Mouse (Mus musculus) forebrain, postnatal 0 days (tissue): Measurements from ENCODE around the gene Ntn1. TPM values are rescaled to one million over a fixed set of nuclear protein-coding genes. Genes with fewer than 3 reads are reported as not detected.

ENCODE experiments used
- ATAC-seq: fragments of 200-750 bp; cut with Nextera tagmentation; 2 replicates; pipeline ENCODE4 v1.8.0; 2017; ENCODE audit warnings: mild to moderate bottlenecking, moderate library complexity
- DNase-seq: peaks from one replicate; pipeline ENCODE4 v3.0.0-alpha.2; 2015
- H3K27ac ChIP-seq: fragments of 300-500 bp; sonication (generic); 2 replicates; pipeline ENCODE4 v1.5.1; 2014; ENCODE audit warnings: low read depth, mild to moderate bottlenecking, antibody characterized with exemption, low read length, moderate library complexity, mixed read lengths
- H3K27me3 ChIP-seq: fragments of 300-500 bp; sonication (generic); 2 replicates; pipeline ENCODE4 v1.6.1; 2014; ENCODE audit warnings: mild to moderate bottlenecking, low read length, mixed read lengths; ENCODE audit not compliant: insufficient read depth
- H3K36me3 ChIP-seq: fragments of 300-500 bp; sonication (generic); 2 replicates; pipeline ENCODE4 v1.6.1; 2014; ENCODE audit warnings: mild to moderate bottlenecking, moderate library complexity; ENCODE audit not compliant: insufficient read depth
- H3K4me1 ChIP-seq: fragments of 300-500 bp; sonication (generic); 2 replicates; pipeline ENCODE4 v1.6.1; 2014; ENCODE audit warnings: antibody characterized with exemption; ENCODE audit not compliant: insufficient read depth
- H3K4me2 ChIP-seq: fragments of 300-500 bp; sonication (generic); 2 replicates; pipeline ENCODE4 v1.6.1; 2014; ENCODE audit warnings: low read depth, mild to moderate bottlenecking, moderate library complexity
- H3K4me3 ChIP-seq: fragments of 300-500 bp; sonication (generic); 2 replicates; pipeline ENCODE4 v1.5.1; 2014; ENCODE audit warnings: low read depth, low read length, mixed read lengths
- H3K9ac ChIP-seq: fragments of 300-500 bp; sonication (generic); 2 replicates; pipeline ENCODE4 v1.6.1; 2014; ENCODE audit warnings: mild to moderate bottlenecking
- H3K9me3 ChIP-seq: fragments of 300-500 bp; sonication (generic); 2 replicates; pipeline ENCODE4 v1.6.1; 2016; ENCODE audit warnings: low read length
- CTCF ChIP-seq: sonication (generic); IDR thresholded peaks from 2 replicates; pipeline ENCODE4 v1.5.1; 2016; ENCODE audit warnings: antibody characterized with exemption, control low read depth, low read depth
- WGBS: fragments of 180-500 bp; shearing (Covaris S2); extraction: QIAGEN DNeasy Blood & Tissue Kit; methylation state at CpG from one replicate; pipeline ENCODE4 v1.1.7; 2014; 5-methylcytosine and 5-hydroxymethylcytosine counted together
- polyA plus RNA-seq: library from polyadenylated mRNA; unstranded; fragments of >200 nt; fragmentation: Nextera tagmentation; extraction: Ambion mirVana; gene quantifications from 2 replicates; pipeline ENCODE4 v1.2.1, GENCODE M21; 2015
- total RNA-seq: library from RNA; depleted of rRNA; stranded (reverse); fragments of >200 nt; gene quantifications from 2 replicates; pipeline ENCODE4 v1.2.3, GENCODE M21; 2014

Ntn1 gene
- total and polyA plus RNA-seq, 2 experiments from 2014 or later = 6.0 to 35.5 TPM

- no peak for ATAC-seq
- no peak overlapping the region for H3K9ac ChIP-seq
- no peak overlapping the region for H3K4me2 ChIP-seq
- H3K4me1 ChIP-seq = no peaks in the 10 kb centered on the region
- no peaks in the 10 kb centered on the region for H3K27me3 ChIP-seq
- H3K4me3 ChIP-seq = no peak overlapping the region
- 60% methylated on average over 7 of the region's 7 CpGs for WGBS
- no peak for DNase-seq
- no peak for TF ChIP-seq CTCF
- H3K36me3 ChIP-seq = no peaks in the 10 kb centered on the region
- no peak overlapping the region for H3K27ac ChIP-seq
- H3K9me3 ChIP-seq = no peaks in the 10 kb centered on the region
Measured at GRCm38 (mm10) chr11:68276945-68277344, 123.7 kb downstream of the Ntn1 start.

DNA sequence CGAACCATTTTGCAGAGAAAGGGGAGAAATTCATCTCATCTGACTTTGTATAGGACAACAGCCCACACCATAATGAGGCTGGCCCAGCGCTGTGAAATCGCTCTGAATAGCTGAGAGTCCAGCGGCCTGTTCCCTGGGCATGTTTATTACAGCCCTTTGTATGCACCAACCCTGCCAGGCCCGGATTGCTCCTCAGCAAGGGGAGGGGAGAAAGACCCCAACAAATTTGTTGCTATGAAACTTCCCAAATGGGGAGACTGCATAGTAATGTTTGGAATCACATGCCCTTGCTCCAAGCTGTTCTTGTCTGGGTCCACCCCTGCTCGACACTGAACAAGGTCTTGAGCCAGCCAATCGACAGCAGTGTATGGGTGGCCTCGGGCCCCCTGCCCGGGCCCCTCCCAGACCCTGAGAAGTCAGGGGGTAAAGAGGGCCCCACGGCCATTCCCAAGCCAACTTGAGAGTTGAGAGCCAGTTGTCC lies 126.3 kb downstream of the Ntn1 start:
- TF ChIP-seq CTCF = no peak
- ATAC-seq (peak; percentile 75), DNase-seq (peak; percentile 26)
- Histone ChIP-seq H3K9me3 (no peaks in the 10 kb centered on the region), H3K4me3 (no peak overlapping the region), H3K4me2 (no peak overlapping the region), H3K36me3 (no peaks in the 10 kb centered on the region), H3K9ac (no peak overlapping the region), H3K27me3 (no peaks in the 10 kb centered on the region), H3K4me1 (no peaks in the 10 kb centered on the region), H3K27ac (no peak overlapping the region)
- 18% methylated on average over 10 of the region's 10 CpGs for WGBS

DNA sequence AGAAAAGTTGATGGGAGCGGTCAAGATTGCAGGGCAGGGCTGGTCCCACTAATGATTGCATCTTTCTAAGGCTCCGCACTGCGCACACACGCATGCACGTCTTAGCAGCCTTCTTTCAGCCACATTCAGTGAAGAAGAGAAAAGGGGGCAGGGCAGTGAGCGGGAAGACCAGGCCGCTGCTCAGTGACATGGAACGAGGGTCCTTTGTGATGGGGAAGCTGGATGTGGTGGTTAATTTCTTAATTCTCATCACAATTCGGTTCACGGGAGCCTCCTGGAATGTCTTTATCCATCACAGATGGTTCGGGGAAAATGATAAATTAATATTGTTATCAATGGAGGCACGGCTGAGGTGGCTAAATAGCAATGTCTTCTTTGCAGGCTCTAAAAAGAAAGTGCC lies 126.8 kb downstream of the Ntn1 start:
- DNase-seq = no peak
- Histone ChIP-seq H3K9ac (no peak overlapping the region), H3K36me3 (no peaks in the 10 kb centered on the region), H3K4me3 (no peak overlapping the region), H3K4me2 (no peak overlapping the region), H3K27ac (no peak overlapping the region), H3K9me3 (no peaks in the 10 kb centered on the region), H3K27me3 (no peaks in the 10 kb centered on the region), H3K4me1 (no peaks in the 10 kb centered on the region)
- TF ChIP-seq CTCF = no peak
- WGBS = 28% methylated on average over 12 of the region's 12 CpGs
- ATAC-seq = no peak

- no peak overlapping the region for H3K4me3 ChIP-seq
- H3K4me2 ChIP-seq = no peak overlapping the region
- TF ChIP-seq CTCF = no peak
- no peak for DNase-seq
- H3K9me3 ChIP-seq = no peaks in the 10 kb centered on the region
- H3K36me3 ChIP-seq = no peaks in the 10 kb centered on the region
- no peak overlapping the region for H3K27ac ChIP-seq
- H3K4me1 ChIP-seq = no peaks in the 10 kb centered on the region
- H3K9ac ChIP-seq = no peak overlapping the region
- no peaks in the 10 kb centered on the region for H3K27me3 ChIP-seq
- ATAC-seq = no peak
- WGBS = 77% methylated on average over 19 of the region's 19 CpGs
Measured at GRCm38 (mm10) chr11:68270730-68271467, 129.7 kb downstream of the Ntn1 start.

DNA sequence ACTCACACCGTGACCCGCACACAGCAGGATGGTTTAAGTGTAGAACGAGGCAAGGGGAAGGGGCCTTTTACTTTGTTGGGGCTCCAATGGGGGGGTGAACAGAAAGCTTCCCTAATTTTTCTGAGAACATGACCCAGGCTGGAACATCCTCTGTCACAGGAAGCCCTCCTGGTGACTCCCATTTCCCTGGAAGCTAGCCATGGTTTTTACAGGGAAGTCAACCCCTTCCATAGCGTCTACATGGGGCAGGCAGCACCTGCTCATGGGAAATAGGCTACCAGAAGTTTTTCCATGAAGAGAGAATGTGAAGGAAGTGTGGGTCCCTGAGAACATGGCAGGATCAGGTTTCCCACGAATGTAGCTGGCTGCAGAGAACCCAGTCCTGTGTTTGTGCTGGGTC lies 136.3 kb downstream of the Ntn1 start:
- no peak overlapping the region for H3K4me2 ChIP-seq
- no peak overlapping the region for H3K4me3 ChIP-seq
- H3K9ac ChIP-seq = no peak overlapping the region

GRCm38 (mm10) chr11:68263100-68263499 lies 137.5 kb downstream of the Ntn1 start:
- Histone ChIP-seq H3K9ac (no peak overlapping the region), H3K27ac (no peak overlapping the region), H3K27me3 (no peaks in the 10 kb centered on the region), H3K4me2 (no peak overlapping the region), H3K4me3 (no peak overlapping the region), H3K9me3 (no peaks in the 10 kb centered on the region), H3K36me3 (no peaks in the 10 kb centered on the region), H3K4me1 (no peaks in the 10 kb centered on the region)
- ATAC-seq (no peak), DNase-seq (no peak)
- 84% methylated on average over 5 of the region's 5 CpGs for WGBS
- no peak for TF ChIP-seq CTCF

More for the DNA sequence above, 136.3 kb downstream of the Ntn1 start:
- DNase-seq (no peak), ATAC-seq (no peak)
- Histone ChIP-seq H3K36me3 (no peaks in the 10 kb centered on the region), H3K27me3 (no peaks in the 10 kb centered on the region), H3K9me3 (no peaks in the 10 kb centered on the region), H3K4me1 (no peaks in the 10 kb centered on the region), H3K27ac (no peak overlapping the region)
- no peak for TF ChIP-seq CTCF
- WGBS = 87% methylated on average over 5 of the region's 5 CpGs

DNA sequence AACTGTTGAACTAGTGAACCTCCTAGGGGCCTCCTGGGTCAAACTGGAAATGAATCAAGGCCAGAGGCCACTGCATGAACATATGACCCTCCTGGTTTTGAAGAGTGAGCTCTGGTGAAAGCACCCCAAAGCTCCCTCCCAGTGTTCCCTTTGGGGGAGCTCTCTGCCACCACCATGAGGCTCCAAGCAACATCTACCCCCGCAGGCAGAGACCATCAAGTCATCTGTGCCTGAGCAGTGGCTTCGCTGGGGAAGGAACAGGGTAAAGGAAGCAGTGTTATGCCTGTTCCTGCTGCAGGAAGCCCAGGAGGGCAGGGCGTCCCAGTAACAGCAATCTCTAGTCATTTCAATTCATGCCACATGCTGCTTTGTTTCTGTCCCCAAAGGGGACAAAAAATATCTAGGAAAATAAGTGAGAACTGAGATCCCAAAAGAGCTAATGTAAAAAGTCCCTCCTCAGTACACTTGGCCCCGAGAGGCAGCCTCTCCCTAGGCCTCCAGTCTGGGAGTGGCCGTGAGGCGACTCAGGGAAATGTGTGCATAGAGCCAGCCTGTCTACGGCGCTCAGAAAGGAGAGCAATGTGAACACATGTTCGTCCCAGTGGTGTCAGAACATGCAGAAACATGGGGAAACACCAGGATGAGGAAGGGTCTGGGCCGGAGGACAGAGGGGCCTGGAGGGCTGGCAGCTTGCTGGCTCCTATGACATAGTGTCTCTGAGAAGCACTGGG lies 139.3 kb downstream of the Ntn1 start:
- H3K9me3 ChIP-seq = no peaks in the 10 kb centered on the region
- DNase-seq (no peak), ATAC-seq (no peak)
- H3K4me2 ChIP-seq = no peak overlapping the region
- H3K9ac ChIP-seq = no peak overlapping the region
- no peak overlapping the region for H3K4me3 ChIP-seq
- TF ChIP-seq CTCF = no peak
- WGBS = 79% methylated on average over 10 of the region's 10 CpGs
- no peak overlapping the region for H3K27ac ChIP-seq
- H3K4me1 ChIP-seq = no peaks in the 10 kb centered on the region
- H3K27me3 ChIP-seq = no peaks in the 10 kb centered on the region
- no peaks in the 10 kb centered on the region for H3K36me3 ChIP-seq
